Mouse (Mus musculus): ENCODE results near the gene Slain1. TPM values are rescaled to one million over a fixed set of nuclear protein-coding genes. Genes with fewer than 3 reads are reported as not detected.

The Slain1 gene
- polyA plus RNA-seq, 1 experiment from 2014 or later, result 3.4 TPM

DNA sequence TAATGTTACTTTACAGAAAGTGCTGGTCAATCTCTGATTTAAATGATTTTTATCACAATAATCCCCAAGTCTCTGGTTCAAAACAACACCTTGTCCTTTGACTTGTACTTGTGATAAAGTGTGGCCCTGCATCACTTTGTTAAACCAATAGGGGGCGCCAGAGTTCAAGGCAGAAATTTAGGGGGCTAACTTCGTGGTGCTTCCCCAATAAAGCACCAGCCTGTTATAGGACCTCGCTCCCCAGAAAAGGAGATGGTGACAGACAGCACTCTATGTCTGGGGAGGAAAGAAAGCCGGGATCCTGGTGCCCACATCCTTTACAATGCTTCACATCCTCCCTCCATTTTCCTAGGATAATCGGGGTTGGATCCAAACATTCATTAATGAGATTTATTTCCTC lies 67.5 kb downstream of the Slain1 start:
- Histone ChIP-seq H3K4me1 (replicated peaks; ENCODE audit: insufficient read depth, low read length) (0 out of 2 replicates have a peak, but pooled peaks cover 5% of the 10 kb centered on the region), H3K4me2 (ENCODE audit: low read length) (no peak overlapping the region), H3K36me3 (ENCODE audit: insufficient read depth, low read length) (no peaks in the 10 kb centered on the region), H3K9ac (ENCODE audit: low read depth, low read length) (no peak overlapping the region), H3K4me3 (replicated peaks; ENCODE audit: low read depth, low read length) (no peak overlapping the region), H3K27ac (no peak overlapping the region), H3K9me3 (replicated peaks; ENCODE audit: low read length) (no peaks in the 10 kb centered on the region), H3K27me3 (ENCODE audit: insufficient read depth, low read length) (no peaks in the 10 kb centered on the region)
- no peak for ATAC-seq (replicated peaks; ENCODE audit: low FRiP score, low read depth)
- WGBS, result 40% methylated on average over 5 of the region's 5 CpGs
- no peak for DNase-seq (ENCODE audit: low spot score)
- TF ChIP-seq CTCF (IDR thresholded peaks at IDR 0.05; ENCODE audit: low read depth), result peak; percentile 74

DNA sequence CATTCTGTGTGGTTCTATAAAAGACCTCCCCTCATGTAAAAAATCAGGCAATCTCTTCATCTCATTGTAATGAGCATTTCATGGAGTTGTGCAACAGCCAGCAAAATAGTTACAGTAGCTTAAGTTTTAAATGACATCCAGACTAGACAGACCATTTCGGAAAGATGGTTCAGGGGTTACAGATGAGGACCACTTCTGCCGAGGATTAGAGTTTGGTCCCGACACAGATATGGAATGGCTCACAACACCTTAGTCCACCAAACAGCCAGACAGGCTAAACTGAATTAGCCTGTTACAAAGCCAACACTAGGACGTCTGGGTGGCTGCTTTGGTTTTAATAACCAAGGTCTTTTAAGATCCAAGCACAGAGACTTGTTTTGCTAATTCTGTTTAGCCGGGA lies 68.0 kb downstream of the Slain1 start:
- no peaks in the 10 kb centered on the region for H3K9me3 ChIP-seq (replicated peaks; ENCODE audit: low read length)
- no peak overlapping the region for H3K4me2 ChIP-seq (ENCODE audit: low read length)
- H3K36me3 ChIP-seq (ENCODE audit: insufficient read depth, low read length), result no peaks in the 10 kb centered on the region
- no peaks in the 10 kb centered on the region for H3K27me3 ChIP-seq (ENCODE audit: insufficient read depth, low read length)
- no peak overlapping the region for H3K9ac ChIP-seq (ENCODE audit: low read depth, low read length)
- 0 out of 2 replicates have a peak, but pooled peaks cover 5% of the 10 kb centered on the region for H3K4me1 ChIP-seq (replicated peaks; ENCODE audit: insufficient read depth, low read length)
- DNase-seq (ENCODE audit: low spot score), result no peak
- ATAC-seq (replicated peaks; ENCODE audit: low FRiP score, low read depth), result no peak
- H3K4me3 ChIP-seq (replicated peaks; ENCODE audit: low read depth, low read length), result no peak overlapping the region
- TF ChIP-seq CTCF (IDR thresholded peaks at IDR 0.05; ENCODE audit: low read depth), result no peak
- WGBS, result 69% methylated on average over 5 of the region's 5 CpGs
- no peak overlapping the region for H3K27ac ChIP-seq

DNA sequence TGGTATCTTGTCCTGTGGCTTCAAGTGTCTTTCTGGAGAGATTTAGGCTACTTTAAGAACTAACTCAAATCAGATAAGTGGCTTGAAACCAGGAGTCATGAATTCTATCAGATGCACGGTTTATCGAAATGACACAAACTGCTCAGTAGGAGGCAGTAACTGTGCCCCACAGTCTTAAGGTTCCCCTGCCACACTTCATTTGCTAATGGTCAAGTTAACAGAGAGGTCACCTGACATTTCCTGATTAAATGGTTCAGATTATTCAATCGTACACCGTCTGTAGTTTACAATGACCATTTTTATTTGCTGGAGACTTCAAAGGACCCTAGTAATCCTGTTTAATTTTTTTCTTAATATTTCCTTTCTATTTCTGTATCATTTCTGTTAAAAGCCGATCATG lies 68.4 kb downstream of the Slain1 start:
- DNase-seq (ENCODE audit: low spot score), result no peak
- no peak for TF ChIP-seq CTCF (IDR thresholded peaks at IDR 0.05; ENCODE audit: low read depth)
- no peak for ATAC-seq (replicated peaks; ENCODE audit: low FRiP score, low read depth)
- Histone ChIP-seq H3K27me3 (ENCODE audit: insufficient read depth, low read length) (no peaks in the 10 kb centered on the region), H3K4me2 (ENCODE audit: low read length) (no peak overlapping the region), H3K9ac (ENCODE audit: low read depth, low read length) (no peak overlapping the region), H3K4me3 (replicated peaks; ENCODE audit: low read depth, low read length) (no peak overlapping the region), H3K36me3 (ENCODE audit: insufficient read depth, low read length) (no peaks in the 10 kb centered on the region), H3K9me3 (replicated peaks; ENCODE audit: low read length) (no peaks in the 10 kb centered on the region), H3K4me1 (replicated peaks; ENCODE audit: insufficient read depth, low read length) (0 out of 2 replicates have a peak, but pooled peaks cover 5% of the 10 kb centered on the region), H3K27ac (no peak overlapping the region)
- WGBS, result 38% methylated on average over 5 of the region's 5 CpGs

GRCm38 (mm10) chr14:103718836-103719575 lies 69.0 kb downstream of the Slain1 start:
- DNase-seq (ENCODE audit: low spot score) (peak; percentile 94), ATAC-seq (replicated peaks; ENCODE audit: low FRiP score, low read depth) (peak; percentile 82)
- Histone ChIP-seq H3K4me2 (ENCODE audit: low read length) (peak overlapping the region; percentile 44), H3K27me3 (ENCODE audit: insufficient read depth, low read length) (no peaks in the 10 kb centered on the region), H3K9ac (ENCODE audit: low read depth, low read length) (no peak overlapping the region; the same call in 1 of the 2 replicates), H3K9me3 (replicated peaks; ENCODE audit: low read length) (no peaks in the 10 kb centered on the region), H3K4me3 (replicated peaks; ENCODE audit: low read depth, low read length) (no peak overlapping the region), H3K36me3 (ENCODE audit: insufficient read depth, low read length) (no peaks in the 10 kb centered on the region), H3K27ac (0 out of 2 replicates have a peak overlapping the region, but pooled peaks have one; percentile 38), H3K4me1 (replicated peaks; ENCODE audit: insufficient read depth, low read length) (0 out of 2 replicates have a peak, but pooled peaks cover 5% of the 10 kb centered on the region)
- 17% methylated on average over 15 of the region's 15 CpGs for WGBS
- peak; percentile 93 for TF ChIP-seq CTCF (IDR thresholded peaks at IDR 0.05; ENCODE audit: low read depth)

GRCm38 (mm10) chr14:103720163-103720562 lies 70.1 kb downstream of the Slain1 start:
- Histone ChIP-seq H3K27me3 (ENCODE audit: insufficient read depth, low read length) (no peaks in the 10 kb centered on the region), H3K4me3 (replicated peaks; ENCODE audit: low read depth, low read length) (no peak overlapping the region), H3K27ac (no peak overlapping the region), H3K4me1 (replicated peaks; ENCODE audit: insufficient read depth, low read length) (0 out of 2 replicates have a peak, but pooled peaks cover 5% of the 10 kb centered on the region), H3K9ac (ENCODE audit: low read depth, low read length) (no peak overlapping the region), H3K4me2 (ENCODE audit: low read length) (no peak overlapping the region), H3K36me3 (ENCODE audit: insufficient read depth, low read length) (no peaks in the 10 kb centered on the region), H3K9me3 (replicated peaks; ENCODE audit: low read length) (no peaks in the 10 kb centered on the region)
- TF ChIP-seq CTCF (IDR thresholded peaks at IDR 0.05; ENCODE audit: low read depth), result no peak
- ATAC-seq (replicated peaks; ENCODE audit: low FRiP score, low read depth) (no peak), DNase-seq (ENCODE audit: low spot score) (no peak)
- 69% methylated on average over 7 of the region's 7 CpGs for WGBS

- peak; percentile 72 for TF ChIP-seq CTCF (IDR thresholded peaks at IDR 0.05; ENCODE audit: low read depth)
- ATAC-seq (replicated peaks; ENCODE audit: low FRiP score, low read depth) (0 out of 2 replicates have a peak, but pooled peaks have one; percentile 29), DNase-seq (ENCODE audit: low spot score) (peak; percentile 78)
- H3K36me3 ChIP-seq (ENCODE audit: insufficient read depth, low read length), result no peaks in the 10 kb centered on the region
- H3K9me3 ChIP-seq (replicated peaks; ENCODE audit: low read length), result no peaks in the 10 kb centered on the region
- no peak overlapping the region for H3K4me2 ChIP-seq (ENCODE audit: low read length)
- H3K27ac ChIP-seq, result no peak overlapping the region
- H3K9ac ChIP-seq (ENCODE audit: low read depth, low read length), result no peak overlapping the region
- WGBS, result 57% methylated on average over 13 of the region's 13 CpGs
- H3K27me3 ChIP-seq (ENCODE audit: insufficient read depth, low read length), result no peaks in the 10 kb centered on the region
- no peak overlapping the region for H3K4me3 ChIP-seq (replicated peaks; ENCODE audit: low read depth, low read length)
- 0 out of 2 replicates have a peak, but pooled peaks cover 5% of the 10 kb centered on the region for H3K4me1 ChIP-seq (replicated peaks; ENCODE audit: insufficient read depth, low read length)
These were observed 70.8 kb downstream of the Slain1 start for GRCm38 (mm10) chr14:103720637-103721355.

All from kidney, postnatal 0 days (tissue).